Mouse (Mus musculus) ES-E14 (cell line): ENCODE results near the gene Gsta2. TPM values are rescaled to one million over a fixed set of nuclear protein-coding genes. Genes with fewer than 3 reads are reported as not detected.
"Not testable (repeated sequence)": the region's sequence is repeated elsewhere in the genome, so short reads cannot be mapped to it uniquely, and the experiment has no call there.

Source experiments
- DNase-seq: peaks from one replicate; pipeline ENCODE4 v3.0.0-alpha.2; 2013; ENCODE audit warnings: low read depth, low spot score
- H3K27ac ChIP-seq: 2 replicates; pipeline ENCODE4 v1.5.1; 2012; ENCODE audit warnings: low read depth, mild to moderate bottlenecking, low read length, moderate library complexity, mixed read lengths; ENCODE audit not compliant: poor library complexity, insufficient read depth, severe bottlenecking
- H3K36me3 ChIP-seq: 2 replicates; pipeline ENCODE4 v1.6.1; 2012; ENCODE audit warnings: mild to moderate bottlenecking, low read length, moderate library complexity, mixed read lengths; ENCODE audit not compliant: control insufficient read depth, poor library complexity, insufficient read depth, severe bottlenecking
- H3K4me1 ChIP-seq, 2 experiments: fragments of 150-350 bp in 1 of 2; sonication (generic) in 1 of 2; 2 replicates each; pipeline ENCODE4 v1.6.1; 2012; ENCODE audit warnings: low read length in 2 of 2, mild to moderate bottlenecking in 1 of 2, mixed read lengths in 1 of 2; ENCODE audit not compliant: control insufficient read depth in 2 of 2, insufficient read depth in 2 of 2, poor library complexity in 1 of 2
- H3K4me3 ChIP-seq, 2 experiments: fragments of 150-350 bp in 1 of 2; sonication (generic) in 1 of 2; 2 replicates each; pipeline ENCODE4 v1.5.1; 2012; ENCODE audit warnings: low read length in 2 of 2, low read depth in 1 of 2, mild to moderate bottlenecking in 1 of 2, mixed read lengths in 1 of 2; ENCODE audit not compliant: insufficient read depth in 1 of 2, poor library complexity in 1 of 2, severe bottlenecking in 1 of 2
- H3K9ac ChIP-seq: 2 replicates; pipeline ENCODE4 v1.6.1; 2012; ENCODE audit warnings: low read depth, mild to moderate bottlenecking, low read length, mixed read lengths; ENCODE audit not compliant: poor library complexity, insufficient read depth, severe bottlenecking
- H3K9me3 ChIP-seq: fragments of 150-350 bp; sonication (generic); 2 replicates; pipeline ENCODE4 v1.6.1; 2012; ENCODE audit warnings: low read depth, mild to moderate bottlenecking, low read length; ENCODE audit not compliant: control insufficient read depth, insufficient read depth
- ZC3H11A ChIP-seq: IDR thresholded peaks from 2 replicates; pipeline ENCODE4 v1.6.1; 2012; ENCODE audit warnings: low read depth, mild to moderate bottlenecking, inconsistent platforms, low read length, borderline replicate concordance
- in situ Hi-C, 2 experiments: fragments of 600-800 bp; cut with MboI; formaldehyde crosslinking; loops; one replicate each; pipeline ENCODE4 v1.15.1; 2025; ENCODE audit warnings: low sequenced_read_pairs in 2 of 2, inconsistent platforms in 1 of 2; ENCODE audit not compliant: unreplicated experiment in 2 of 2
- total RNA-seq: library from RNA; depleted of rRNA; stranded (reverse); fragments of 300-350 nt; gene quantifications from 2 replicates; pipeline ENCODE4 v1.2.3, GENCODE M21; 2012

Gsta2 gene
- total RNA-seq, 1 experiment: not detected

GRCm38 (mm10) chr9:78296089-78296488, 59.5 kb downstream of the Gsta2 start:
- peak; percentile 17; the same call in 1 of the 2 replicates for TF ChIP-seq ZC3H11A
- in situ Hi-C loops, H3K9me3 ChIP-seq, H3K36me3 ChIP-seq, H3K27ac ChIP-seq, H3K4me1 ChIP-seq, H3K9ac ChIP-seq, H3K4me3 ChIP-seq: not testable (repeated sequence)
- peak; percentile 55 for DNase-seq

- H3K9ac ChIP-seq, DNase-seq, in situ Hi-C loops, H3K36me3 ChIP-seq, H3K4me3 ChIP-seq, H3K9me3 ChIP-seq, H3K4me1 ChIP-seq, H3K27ac ChIP-seq: not testable (repeated sequence)
Observed at GRCm38 (mm10) chr9:78294781-78295180, 60.8 kb downstream of the Gsta2 start.

- DNase-seq, H3K4me1 ChIP-seq, H3K4me3 ChIP-seq, H3K36me3 ChIP-seq, H3K9ac ChIP-seq, H3K27ac ChIP-seq, H3K9me3 ChIP-seq, in situ Hi-C loops: not testable (repeated sequence)
Observed at GRCm38 (mm10) chr9:78293683-78294082, 61.9 kb downstream of the Gsta2 start.

- H3K27ac ChIP-seq, H3K9ac ChIP-seq, H3K4me1 ChIP-seq, in situ Hi-C loops, DNase-seq, H3K9me3 ChIP-seq, H3K36me3 ChIP-seq, H3K4me3 ChIP-seq: not testable (repeated sequence)
Observed at GRCm38 (mm10) chr9:78292462-78292861, 63.1 kb downstream of the Gsta2 start.

GRCm38 (mm10) chr9:78289723-78290122, 65.9 kb downstream of the Gsta2 start, which contains the start of gene Gm10639:
Gm10639 (plus strand) TSS chr9:78289923.
- H3K4me3 ChIP-seq, in situ Hi-C loops, H3K27ac ChIP-seq: not testable (repeated sequence)

GRCm38 (mm10) chr9:78289063-78289462, 66.5 kb downstream of the Gsta2 start:
- H3K4me3 ChIP-seq, H3K9me3 ChIP-seq, H3K4me1 ChIP-seq, H3K27ac ChIP-seq, H3K9ac ChIP-seq, in situ Hi-C loops, H3K36me3 ChIP-seq, DNase-seq: not testable (repeated sequence)

More at GRCm38 (mm10) chr9:78289723-78290122, 65.9 kb downstream of the Gsta2 start, which contains the start of gene Gm10639:
- DNase-seq, H3K36me3 ChIP-seq, H3K9ac ChIP-seq, H3K4me1 ChIP-seq, H3K9me3 ChIP-seq: not testable (repeated sequence)

- DNase-seq, H3K4me3 ChIP-seq, H3K9me3 ChIP-seq, H3K9ac ChIP-seq, in situ Hi-C loops, H3K27ac ChIP-seq, H3K36me3 ChIP-seq, H3K4me1 ChIP-seq: not testable (repeated sequence)
Observed at GRCm38 (mm10) chr9:78282002-78282711, 73.4 kb downstream of the Gsta2 start.
